Mouse (Mus musculus) neural tube, embryonic 14.5 days (tissue): ENCODE measurements around the gene Trim38. TPM values are rescaled to one million over a fixed set of nuclear protein-coding genes. Genes with fewer than 3 reads are reported as not detected.

Experiments
- ATAC-seq: fragments of 200-750 bp; cut with Nextera tagmentation; 2 replicates; pipeline ENCODE4 v1.8.0; 2017; ENCODE audit warnings: low read depth, mild to moderate bottlenecking, moderate TSS enrichment, moderate library complexity
- H3K27ac ChIP-seq: fragments of 300-500 bp; sonication (generic); 2 replicates; pipeline ENCODE4 v1.5.1; 2014; ENCODE audit warnings: low read depth, mild to moderate bottlenecking, control low read depth, low read length, moderate library complexity, mixed read lengths
- H3K27me3 ChIP-seq: fragments of 300-500 bp; sonication (generic); 2 replicates; pipeline ENCODE4 v1.6.1; 2014; ENCODE audit warnings: low read length; ENCODE audit not compliant: control insufficient read depth, insufficient read depth
- H3K36me3 ChIP-seq: fragments of 300-500 bp; sonication (generic); 2 replicates; pipeline ENCODE4 v1.6.1; 2014; ENCODE audit warnings: low read length, mixed read lengths; ENCODE audit not compliant: control insufficient read depth, insufficient read depth
- H3K4me1 ChIP-seq: fragments of 300-500 bp; sonication (generic); 2 replicates; pipeline ENCODE4 v1.6.1; 2014; ENCODE audit warnings: low read length; ENCODE audit not compliant: control insufficient read depth, insufficient read depth
- H3K4me2 ChIP-seq: fragments of 300-500 bp; sonication (generic); 2 replicates; pipeline ENCODE4 v1.6.1; 2014; ENCODE audit warnings: mild to moderate bottlenecking, low read depth, low read length, control low read depth
- H3K4me3 ChIP-seq: fragments of 300-500 bp; sonication (generic); 2 replicates; pipeline ENCODE4 v1.5.1; 2014; ENCODE audit warnings: low read depth, low read length, control low read depth, mixed read lengths
- H3K9ac ChIP-seq: fragments of 300-500 bp; sonication (generic); replicated peaks from 2 replicates; pipeline ENCODE4 v1.6.1; 2014; ENCODE audit warnings: low read depth, mild to moderate bottlenecking, control low read depth, low read length, mixed read lengths
- H3K9me3 ChIP-seq: fragments of 300-500 bp; sonication (generic); 2 replicates; pipeline ENCODE4 v1.6.1; 2016; ENCODE audit warnings: low read length; ENCODE audit not compliant: control insufficient read depth
- WGBS: fragments of 180-500 bp; shearing (Covaris S2); extraction: QIAGEN DNeasy Blood & Tissue Kit; methylation state at CpG from one replicate; pipeline ENCODE4 v1.1.7; 2014; 5-methylcytosine and 5-hydroxymethylcytosine counted together
- polyA plus RNA-seq: library from polyadenylated mRNA; unstranded; fragments of >200 nt; fragmentation: Nextera tagmentation; extraction: Ambion mirVana; gene quantifications from 2 replicates; pipeline ENCODE4 v1.2.1, GENCODE M21; 2014

The Trim38 gene
- polyA plus RNA-seq, 1 experiment from 2014 or later: not detected

- H3K36me3 ChIP-seq: no peaks in the 10 kb centered on the region
- peak overlapping the region; percentile 45 for H3K4me3 ChIP-seq
- H3K27ac ChIP-seq: no peak overlapping the region
- peak overlapping the region; percentile 51 for H3K9ac ChIP-seq
- no peaks in the 10 kb centered on the region for H3K27me3 ChIP-seq
- H3K4me2 ChIP-seq: peak overlapping the region; percentile 59
- no peaks in the 10 kb centered on the region for H3K9me3 ChIP-seq
- H3K4me1 ChIP-seq: peaks cover 7% of the 10 kb centered on the region
- no peak for ATAC-seq
- WGBS: 37% methylated on average over 12 of the region's 12 CpGs
Measured at GRCm38 (mm10) chr13:23764324-23765171, 5.2 kb upstream of the Trim38 start.

GRCm38 (mm10) chr13:23765172-23765513 lies 4.6 kb upstream of the Trim38 start:
- Histone ChIP-seq H3K9me3 (no peaks in the 10 kb centered on the region), H3K36me3 (no peaks in the 10 kb centered on the region), H3K4me1 (peaks cover 7% of the 10 kb centered on the region), H3K4me3 (no peak overlapping the region), H3K9ac (no peak overlapping the region), H3K4me2 (no peak overlapping the region), H3K27ac (no peak overlapping the region), H3K27me3 (no peaks in the 10 kb centered on the region)
- ATAC-seq: no peak
- WGBS: 65% methylated on average over 1 of the region's 1 CpGs

- no peak overlapping the region for H3K4me2 ChIP-seq
- no peaks in the 10 kb centered on the region for H3K36me3 ChIP-seq
- ATAC-seq: no peak
- no peak overlapping the region for H3K4me3 ChIP-seq
- H3K27ac ChIP-seq: no peak overlapping the region
- H3K4me1 ChIP-seq: peaks cover 7% of the 10 kb centered on the region
- no peaks in the 10 kb centered on the region for H3K27me3 ChIP-seq
- H3K9ac ChIP-seq: no peak overlapping the region
- H3K9me3 ChIP-seq: no peaks in the 10 kb centered on the region
Measured at GRCm38 (mm10) chr13:23766772-23767171, 2.9 kb upstream of the Trim38 start.

- H3K27me3 ChIP-seq: no peaks in the 10 kb centered on the region
- H3K4me3 ChIP-seq: no peak overlapping the region
- no peaks in the 10 kb centered on the region for H3K36me3 ChIP-seq
- no peak overlapping the region for H3K27ac ChIP-seq
- no peak overlapping the region for H3K9ac ChIP-seq
- H3K4me2 ChIP-seq: no peak overlapping the region
- no peak for ATAC-seq
- 44% methylated on average over 5 of the region's 5 CpGs for WGBS
- no peaks in the 10 kb centered on the region for H3K9me3 ChIP-seq
- peaks cover 10% of the 10 kb centered on the region for H3K4me1 ChIP-seq
Measured at GRCm38 (mm10) chr13:23768834-23769397, 797 bp upstream of the Trim38 start.

GRCm38 (mm10) chr13:23772561-23773313 lies 3.0 kb downstream of the Trim38 start:
- 30% methylated on average over 21 of the region's 21 CpGs for WGBS
- H3K4me2 ChIP-seq: peak overlapping the region; percentile 40
- no peak overlapping the region for H3K27ac ChIP-seq
- H3K9me3 ChIP-seq: no peaks in the 10 kb centered on the region
- H3K4me3 ChIP-seq: no peak overlapping the region
- H3K9ac ChIP-seq: no peak overlapping the region
- no peaks in the 10 kb centered on the region for H3K27me3 ChIP-seq
- 0 out of 2 replicates have a peak, but pooled peaks cover 3% of the 10 kb centered on the region for H3K4me1 ChIP-seq
- H3K36me3 ChIP-seq: no peaks in the 10 kb centered on the region
- peak; percentile 93 for ATAC-seq

- Histone ChIP-seq H3K27ac (no peak overlapping the region), H3K4me2 (no peak overlapping the region), H3K36me3 (no peaks in the 10 kb centered on the region), H3K4me3 (no peak overlapping the region), H3K4me1 (no peaks in the 10 kb centered on the region), H3K27me3 (no peaks in the 10 kb centered on the region), H3K9me3 (no peaks in the 10 kb centered on the region), H3K9ac (no peak overlapping the region)
- whole genome bisulfite sequencing: 94% methylated on average over 7 of the region's 7 CpGs
- ATAC-seq: no peak
Measured at GRCm38 (mm10) chr13:23778339-23778738, 8.6 kb downstream of the Trim38 start.

GRCm38 (mm10) chr13:23779025-23779424 lies 9.3 kb downstream of the Trim38 start:
- 89% methylated on average over 4 of the region's 4 CpGs for WGBS
- Histone ChIP-seq H3K9me3 (no peaks in the 10 kb centered on the region), H3K27ac (no peak overlapping the region), H3K4me3 (no peak overlapping the region), H3K4me2 (no peak overlapping the region), H3K36me3 (no peaks in the 10 kb centered on the region), H3K9ac (no peak overlapping the region), H3K4me1 (no peaks in the 10 kb centered on the region), H3K27me3 (no peaks in the 10 kb centered on the region)
- no peak for ATAC-seq

- Histone ChIP-seq H3K4me3 (no peak overlapping the region), H3K36me3 (no peaks in the 10 kb centered on the region), H3K4me2 (no peak overlapping the region), H3K9me3 (no peaks in the 10 kb centered on the region), H3K27me3 (no peaks in the 10 kb centered on the region), H3K4me1 (no peaks in the 10 kb centered on the region), H3K27ac (no peak overlapping the region), H3K9ac (no peak overlapping the region)
- ATAC-seq: peak; percentile 88
- 49% methylated on average over 2 of the region's 2 CpGs for WGBS
Measured at GRCm38 (mm10) chr13:23792520-23792919, 22.8 kb downstream of the Trim38 start.

- Histone ChIP-seq H3K36me3 (no peaks in the 10 kb centered on the region), H3K9me3 (no peaks in the 10 kb centered on the region), H3K4me2 (no peak overlapping the region), H3K9ac (no peak overlapping the region), H3K4me3 (no peak overlapping the region), H3K27me3 (no peaks in the 10 kb centered on the region), H3K4me1 (no peaks in the 10 kb centered on the region), H3K27ac (no peak overlapping the region)
- 85% methylated on average over 5 of the region's 5 CpGs for WGBS
- ATAC-seq: no peak
Measured at GRCm38 (mm10) chr13:23799405-23799804, 29.7 kb downstream of the Trim38 start.
